Mouse (Mus musculus) T-cell, adult 66 days (primary cell): ENCODE data around the gene Bmp10. TPM values are rescaled to one million over a fixed set of nuclear protein-coding genes. Genes with fewer than 3 reads are reported as not detected.

Experiments used
- total RNA-seq, 2 experiments: library from RNA; stranded (reverse); gene quantifications; 3 replicates in 1 of 2; 4 replicates in 1 of 2; pipeline ENCODE4 v1.2.4; 2023

Gene Bmp10
- total RNA-seq, result not detected

GRCm38 (mm10) chr6:87428487-87429044 lies at the start of gene Bmp10:
Gene Bmp10 (plus strand): TSS chr6:87428994.

GRCm38 (mm10) chr6:87388877-87389276 lies 39.9 kb upstream of the Bmp10 start, which contains the start of gene Gkn3:
Gene Gkn3 (minus strand): TSS chr6:87388935.

Other genes with a start within 250 kb of the Bmp10 start
- not detected for gene Antxr1, start 93.2 kb upstream of the Bmp10 start, total RNA-seq
- not detected for gene Gkn1, start 78.1 kb upstream of the Bmp10 start, total RNA-seq
- gene Gkn2, start 55.6 kb upstream of the Bmp10 start, total RNA-seq, result not detected
- gene Gkn3, start 40.1 kb upstream of the Bmp10 start, total RNA-seq, result not detected
- gene Arhgap25, start 104.3 kb downstream of the Bmp10 start, total RNA-seq, result 10 to 100 TPM; 86.4 to 86.5 TPM
- not detected for gene Prokr1, start 161.7 kb downstream of the Bmp10 start, total RNA-seq
- 1 to 10 TPM; 4.4 to 5.5 TPM for gene Aplf, start 243.2 kb downstream of the Bmp10 start, total RNA-seq